Mouse (Mus musculus) adrenal gland, adult (tissue): ENCODE measurements around the gene Cd44.

Source experiments
- DNase-seq, 2 experiments: peaks; one replicate each; pipeline ENCODE4 v3.0.0; 2022 to 2023; ENCODE audit warnings: low spot score in 1 of 2; ENCODE audit not compliant: inconsistent age in 2 of 2

Cd44 gene

DNA sequence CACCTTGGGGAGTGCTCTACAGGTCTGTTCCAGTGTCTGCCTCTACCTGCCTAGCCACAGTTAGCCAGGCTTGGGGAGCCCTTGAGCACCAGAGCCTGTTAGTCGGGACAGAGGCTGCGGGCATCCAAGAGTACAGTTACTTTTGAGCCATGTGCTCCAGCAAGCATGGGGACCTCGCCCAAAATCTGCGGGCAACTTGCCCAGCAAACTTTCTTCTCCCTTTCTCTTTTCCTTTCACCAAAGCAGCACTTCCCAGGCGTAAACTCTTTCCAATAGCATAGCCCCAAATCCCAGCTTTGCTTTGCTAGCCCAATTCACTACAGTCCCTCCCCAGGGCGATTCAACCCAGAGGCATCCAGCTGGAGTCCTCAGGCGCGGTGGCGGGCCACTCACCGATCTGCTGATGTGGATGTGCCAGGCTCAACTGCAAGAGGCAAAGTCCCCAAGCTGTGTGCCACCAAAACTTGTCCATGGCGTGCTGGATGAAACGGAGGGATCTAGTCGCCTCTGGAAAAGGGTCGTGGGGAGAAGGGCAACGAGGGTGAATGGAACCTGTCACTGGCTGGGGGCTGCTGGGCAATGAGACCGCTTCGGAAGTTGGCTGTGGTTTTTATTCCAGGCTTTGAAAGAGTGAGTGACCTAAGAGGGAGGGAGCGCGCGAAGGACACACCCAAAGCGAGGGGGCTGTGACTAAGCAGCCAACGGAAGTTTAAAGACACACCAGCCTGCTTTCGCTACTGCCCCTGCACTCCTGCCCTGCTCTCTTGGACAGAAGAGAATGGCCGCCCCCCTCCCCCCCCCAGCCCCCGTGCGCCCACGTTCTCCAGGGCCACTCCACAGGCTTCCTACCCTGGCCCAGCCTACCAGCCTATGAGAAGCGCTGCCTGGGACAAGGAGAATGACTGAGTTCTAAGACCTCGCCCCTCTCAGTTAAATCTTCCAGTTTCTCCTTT lies at the start of gene Cd44:
Cd44 (minus strand) TSS at position 791 of the 953 bp plus-strand sequence.
- peak; percentile 82 to 94 for DNase-seq

DNA sequence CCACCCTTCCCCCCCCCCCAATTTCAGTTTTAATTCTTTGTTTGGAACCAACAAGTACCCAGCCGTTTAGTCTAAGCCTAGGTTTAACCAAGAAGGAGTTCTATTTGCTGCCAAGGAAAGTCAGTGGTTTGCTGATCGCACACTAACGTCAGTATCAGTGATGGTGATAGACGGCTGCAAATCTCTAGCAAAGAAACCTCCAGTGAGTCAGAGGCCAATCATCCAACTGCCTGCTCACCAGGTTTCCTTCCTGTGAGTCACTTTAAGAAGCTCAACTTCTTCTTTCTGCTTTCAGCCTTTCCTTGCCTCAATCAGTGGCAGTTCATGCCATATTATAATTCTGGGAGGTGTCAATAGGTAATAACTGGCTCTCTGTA lies 47.0 kb upstream of the Cd44 start:
- peak in 1 of 2 experiments; percentile 40 for DNase-seq

DNA sequence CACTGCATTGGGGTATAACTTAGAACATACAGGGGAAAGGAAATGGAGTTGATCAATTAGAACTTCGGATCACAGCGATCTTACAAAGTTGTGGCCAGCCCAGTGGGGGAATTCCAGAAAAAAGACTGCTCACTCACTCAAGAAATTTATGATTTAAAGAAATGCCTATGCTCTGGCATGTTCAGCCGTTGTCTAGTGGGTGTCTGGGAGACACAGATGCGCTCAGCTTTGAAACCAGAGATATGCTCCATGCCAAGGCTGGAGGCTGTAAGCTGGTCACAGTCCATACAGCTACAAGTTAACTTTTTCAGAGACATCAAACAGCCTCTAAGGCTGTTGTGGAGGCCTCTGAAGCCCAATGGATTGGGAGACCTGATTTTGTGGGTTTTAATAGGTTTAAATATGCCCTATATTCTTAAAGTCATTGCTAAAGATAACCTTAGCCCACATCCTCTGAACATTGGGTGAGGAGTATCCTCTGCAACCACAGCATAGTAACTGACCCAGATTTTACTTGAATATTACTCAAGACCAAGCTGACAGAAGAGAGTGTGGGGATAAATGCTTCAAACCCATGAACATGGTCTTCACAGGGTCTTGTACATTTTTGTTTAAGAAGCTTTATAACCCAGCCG lies 46.5 kb upstream of the Cd44 start:
- DNase-seq: no peak

DNA sequence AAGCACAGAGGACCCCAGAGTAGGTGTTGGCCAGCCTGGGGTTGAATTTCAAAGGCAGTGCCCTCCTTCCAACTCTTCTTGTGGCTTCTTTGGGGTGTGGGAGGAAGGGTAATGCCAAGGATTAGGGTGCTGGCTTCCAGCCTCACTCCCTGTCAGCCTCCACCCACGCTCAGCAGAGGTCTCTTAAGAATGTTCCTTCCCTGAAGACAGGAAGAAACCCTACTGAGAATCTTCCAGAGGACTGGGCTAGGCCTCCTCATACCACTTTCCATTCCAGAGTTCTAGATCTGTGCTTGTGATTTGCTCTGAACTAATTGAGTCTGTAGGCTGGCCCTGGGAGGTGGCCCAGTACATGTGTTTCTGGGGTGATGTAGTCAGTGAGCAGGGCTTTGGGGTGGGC lies 43.6 kb upstream of the Cd44 start:
- no peak for DNase-seq

DNA sequence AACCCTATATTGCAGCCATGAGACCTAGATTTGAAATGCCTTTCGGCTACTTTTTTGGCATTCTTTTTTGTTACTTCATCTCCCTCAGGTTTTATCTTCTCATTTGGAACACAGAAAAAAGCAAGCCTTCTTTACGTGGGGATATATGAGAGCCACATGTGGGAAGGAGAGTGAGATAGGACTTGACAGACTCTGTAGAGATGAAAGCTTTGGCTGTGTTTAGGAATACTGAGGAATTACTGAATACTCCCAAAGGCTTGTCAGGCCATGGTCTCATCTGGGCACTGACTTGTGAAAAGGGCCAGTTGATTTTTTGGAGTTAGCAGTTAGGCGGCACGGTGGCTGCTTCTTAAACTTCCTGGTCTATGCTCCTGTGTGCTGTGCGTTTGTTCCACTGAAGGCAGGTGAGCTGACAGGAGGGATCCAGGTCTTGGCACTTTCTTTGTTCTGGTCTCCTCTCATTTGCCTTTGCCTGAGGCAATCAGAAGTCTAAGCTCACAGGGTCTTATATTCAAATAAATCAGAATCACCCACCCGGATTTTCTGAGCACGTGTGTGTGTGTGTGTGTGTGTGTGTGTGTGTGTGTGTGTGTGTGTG lies 43.0 kb upstream of the Cd44 start:
- DNase-seq: no peak

DNA sequence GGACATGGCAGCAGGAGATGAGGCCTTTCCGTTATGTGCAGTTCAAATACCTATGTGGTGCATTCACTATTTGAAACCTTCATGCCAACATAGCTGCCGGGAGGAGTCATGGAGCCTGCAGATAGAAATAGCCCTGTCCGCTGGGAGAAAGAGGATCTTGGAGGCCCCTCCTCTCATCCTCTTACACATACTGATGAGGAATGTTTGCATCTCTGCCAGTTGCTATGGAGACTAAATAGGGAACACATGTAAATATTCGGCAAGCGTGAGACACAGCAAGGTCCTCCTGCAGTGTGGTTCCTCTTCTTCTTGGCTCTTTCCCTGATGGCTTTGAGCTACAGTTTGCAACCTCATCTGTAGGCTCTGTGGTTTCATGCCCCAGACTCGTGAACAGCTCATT lies 42.5 kb upstream of the Cd44 start:
- peak in 1 of 2 experiments; percentile 34 for DNase-seq

DNA sequence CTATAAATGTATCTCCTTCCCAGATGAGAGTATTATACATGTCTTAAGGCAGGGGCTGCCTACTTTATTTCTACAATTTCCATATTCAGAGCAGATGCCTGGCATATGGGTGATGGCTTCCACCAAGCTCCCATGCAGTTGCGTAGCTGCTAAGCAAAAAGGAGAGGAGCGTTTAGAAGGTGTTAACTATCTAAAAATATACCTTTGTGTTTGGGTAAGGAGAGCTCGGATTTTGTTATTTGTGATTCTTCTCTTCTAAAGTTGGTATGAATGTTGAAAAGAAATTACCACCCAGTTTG lies 41.3 kb upstream of the Cd44 start:
- no peak for DNase-seq

DNA sequence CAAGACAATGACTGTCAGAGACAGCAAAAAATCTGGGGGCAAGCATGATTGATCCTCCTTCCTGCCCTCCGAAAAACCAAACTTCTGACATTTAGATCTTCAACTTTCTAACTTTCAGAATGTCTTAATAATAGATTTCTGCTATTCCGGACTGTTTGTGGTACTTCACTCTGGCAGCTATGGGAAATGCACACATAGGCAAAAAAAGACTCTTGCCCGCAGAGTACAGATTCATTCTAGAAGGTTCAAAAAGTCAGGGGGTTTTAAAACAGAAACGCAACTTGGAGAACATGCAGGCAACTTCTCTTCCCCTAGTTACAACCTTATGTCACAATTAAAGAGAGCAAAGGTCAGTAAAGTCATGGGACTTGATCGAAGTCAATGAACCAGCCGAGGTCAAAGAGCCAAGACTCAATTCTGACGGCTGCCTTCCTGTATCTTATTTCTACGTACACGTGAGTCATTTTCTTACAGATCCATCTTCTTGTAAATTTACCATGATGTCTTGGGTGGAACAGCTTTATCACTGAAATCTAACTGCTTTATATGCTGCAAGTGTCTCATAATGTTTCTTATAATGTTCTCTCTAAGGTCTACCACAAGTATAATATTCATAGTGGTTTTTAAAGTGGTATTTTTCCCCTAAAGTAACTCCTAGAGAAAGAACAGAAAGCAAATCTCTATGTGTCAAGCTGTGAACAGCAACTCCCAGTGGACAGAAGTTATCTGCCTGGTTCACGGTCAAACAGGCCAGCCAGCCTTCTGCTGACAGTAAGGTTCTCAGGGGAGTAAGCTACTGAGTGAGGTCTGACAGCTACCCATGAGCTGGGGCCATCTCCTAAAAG lies 40.7 kb upstream of the Cd44 start:
- DNase-seq: no peak

DNA sequence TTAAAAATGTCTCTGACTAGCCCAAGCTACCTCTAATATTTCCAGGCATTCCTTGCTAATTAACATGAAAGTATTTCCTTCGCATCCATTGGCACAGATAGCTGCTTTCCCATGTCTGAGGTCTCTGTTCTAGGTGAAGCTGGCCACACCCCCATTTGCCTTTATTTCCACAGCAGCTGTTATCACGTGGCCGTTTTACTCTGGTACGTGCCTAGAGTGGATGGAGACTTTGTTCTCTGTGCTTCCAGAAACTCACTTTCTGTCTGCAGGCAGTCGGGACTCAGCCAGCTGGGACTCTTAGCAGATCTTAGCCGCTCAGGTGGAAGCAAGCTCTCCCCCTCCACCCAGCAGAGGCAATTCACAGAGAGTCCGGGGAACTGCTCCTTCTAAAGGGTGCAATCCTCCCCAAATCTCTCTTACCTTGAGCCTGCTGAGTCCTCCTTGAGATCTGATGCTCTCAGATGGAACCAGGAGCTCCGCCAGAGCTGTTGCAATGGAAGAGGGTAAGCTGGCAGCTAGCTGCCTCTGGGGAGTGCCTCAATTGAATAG lies 39.4 kb upstream of the Cd44 start:
- no peak for DNase-seq

DNA sequence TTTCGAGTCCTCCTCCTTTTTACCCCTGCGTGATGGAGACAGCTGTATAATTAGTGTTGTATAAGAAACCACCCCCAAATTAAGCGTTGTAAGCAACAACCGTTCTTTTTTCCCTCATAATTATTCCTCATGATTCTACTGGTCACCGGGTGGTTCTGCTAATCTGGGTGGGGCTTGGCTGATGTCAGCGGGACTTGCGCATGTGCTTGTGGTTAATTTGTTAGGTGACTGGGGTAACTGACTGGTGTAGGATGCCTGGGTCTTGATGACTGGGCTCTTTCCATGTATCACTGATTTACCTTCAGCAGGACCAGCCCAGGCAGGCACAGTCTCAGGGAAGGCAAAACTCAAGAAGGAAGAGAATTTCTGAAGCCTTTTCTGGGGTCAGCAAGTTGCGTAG lies 38.7 kb upstream of the Cd44 start:
- no peak for DNase-seq

DNA sequence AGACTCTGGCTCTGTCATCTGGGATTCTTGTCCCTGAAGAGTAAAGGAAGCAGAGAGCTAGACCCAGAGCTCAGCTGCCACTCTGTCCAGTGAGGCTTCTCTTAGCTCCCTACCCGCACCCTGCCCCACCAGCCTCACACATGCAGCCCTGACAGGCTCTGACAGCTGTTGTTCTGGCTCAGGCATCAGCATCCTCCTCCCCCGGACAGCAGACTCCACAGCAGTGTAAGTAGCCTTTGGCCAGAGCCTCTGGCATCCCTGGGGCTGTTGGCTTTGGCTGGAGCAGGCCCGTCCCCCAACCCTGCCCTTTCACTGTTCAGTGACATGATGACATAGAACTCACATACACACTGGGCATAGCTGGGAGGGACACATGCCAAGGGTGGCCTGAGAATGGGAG lies 35.4 kb upstream of the Cd44 start:
- DNase-seq: no peak

DNA sequence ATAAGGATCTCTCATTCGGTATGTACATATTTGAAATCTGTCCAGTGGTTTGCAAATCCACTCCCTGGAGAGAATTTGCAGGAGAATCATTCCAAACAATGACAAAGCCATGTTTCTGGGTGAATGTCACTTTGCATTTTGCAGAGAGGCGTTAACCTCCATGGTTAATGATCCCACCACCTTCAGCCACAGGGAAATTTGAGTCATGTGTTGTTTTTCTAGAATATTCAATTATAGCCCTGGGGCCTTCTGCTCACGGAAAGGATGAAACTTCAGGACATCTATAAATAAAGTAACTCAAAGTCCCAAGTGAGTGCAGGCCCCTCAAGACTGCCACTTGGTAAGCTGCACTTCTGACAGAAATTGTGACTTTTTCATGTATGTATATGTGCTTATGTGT lies 33.4 kb upstream of the Cd44 start:
- no peak for DNase-seq

DNA sequence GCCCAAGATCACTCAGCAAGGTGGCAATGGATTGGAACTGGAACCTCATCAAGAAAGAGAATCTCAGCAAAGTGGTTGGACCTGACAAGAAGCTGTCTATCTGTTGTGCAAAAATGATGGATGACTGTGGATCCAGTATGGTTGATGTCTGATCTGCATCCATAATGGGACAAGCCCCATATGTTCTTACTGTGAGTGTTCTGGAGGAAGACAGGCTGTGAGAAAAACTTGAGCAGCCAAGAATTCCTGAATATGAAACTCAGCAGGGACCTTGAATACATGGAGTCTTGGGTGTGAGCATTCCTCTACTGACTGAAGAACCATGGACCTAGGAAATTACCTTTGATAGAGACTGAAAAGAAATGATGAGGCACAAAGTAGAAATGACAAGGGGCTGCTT lies 32.3 kb upstream of the Cd44 start:
- no peak for DNase-seq

DNA sequence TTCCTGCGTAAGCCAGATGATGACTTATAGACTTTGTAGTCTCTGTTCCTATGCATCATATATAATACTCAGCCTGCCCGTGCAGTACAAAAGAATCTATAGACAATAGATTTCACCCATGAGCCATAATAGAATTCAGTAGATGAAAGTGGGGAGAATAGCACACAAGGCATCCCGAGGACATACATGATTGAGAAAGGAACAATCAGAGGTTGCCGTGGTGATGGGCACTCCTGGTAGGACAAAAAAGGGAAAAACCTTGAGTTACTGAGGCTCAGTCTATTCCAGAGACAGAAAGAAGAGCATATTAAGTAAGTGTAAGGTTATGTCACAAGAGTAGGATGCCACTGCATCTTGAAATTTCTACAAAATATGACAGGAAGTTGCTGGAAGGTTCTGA lies 31.7 kb upstream of the Cd44 start:
- DNase-seq: no peak

DNA sequence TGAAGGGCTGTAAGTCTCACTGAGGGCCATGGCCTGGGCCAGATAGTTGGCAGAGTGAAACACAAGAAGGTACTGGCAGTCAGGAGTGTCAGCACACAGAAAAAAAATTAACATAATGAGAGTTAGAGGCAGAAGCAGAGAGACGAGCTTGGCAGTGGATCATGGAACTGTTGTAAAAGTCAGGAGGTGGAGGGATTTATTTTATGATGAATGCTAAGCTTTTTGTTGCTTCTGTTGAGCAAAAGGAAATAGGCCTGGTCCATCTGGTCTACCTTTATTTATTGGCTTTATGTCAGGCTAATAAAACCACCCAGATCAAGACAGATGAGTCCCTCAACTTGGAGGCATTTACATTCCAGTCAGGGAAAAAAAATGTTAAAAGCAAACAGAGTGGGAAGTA lies 31.2 kb upstream of the Cd44 start:
- DNase-seq: no peak

DNA sequence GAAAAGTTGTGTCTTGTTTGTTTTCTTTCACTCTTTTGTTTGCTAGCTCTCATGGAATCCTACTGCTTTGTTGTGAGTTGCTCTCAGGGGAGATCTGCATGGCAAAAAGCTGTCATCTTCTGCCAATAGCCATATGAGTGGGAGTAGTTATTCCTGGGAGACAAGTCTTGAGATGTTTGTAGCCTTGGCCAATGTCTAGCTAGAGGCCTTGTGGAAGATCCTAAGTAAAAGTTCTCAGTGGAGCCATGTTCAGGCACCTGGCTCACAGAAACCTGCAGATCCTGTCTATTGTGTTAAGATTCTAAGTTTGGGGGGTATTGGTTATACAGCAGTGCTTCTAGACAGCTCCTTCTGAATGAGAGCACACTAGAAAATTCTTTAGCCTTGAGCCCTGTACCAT lies 26.7 kb upstream of the Cd44 start:
- DNase-seq: no peak

DNA sequence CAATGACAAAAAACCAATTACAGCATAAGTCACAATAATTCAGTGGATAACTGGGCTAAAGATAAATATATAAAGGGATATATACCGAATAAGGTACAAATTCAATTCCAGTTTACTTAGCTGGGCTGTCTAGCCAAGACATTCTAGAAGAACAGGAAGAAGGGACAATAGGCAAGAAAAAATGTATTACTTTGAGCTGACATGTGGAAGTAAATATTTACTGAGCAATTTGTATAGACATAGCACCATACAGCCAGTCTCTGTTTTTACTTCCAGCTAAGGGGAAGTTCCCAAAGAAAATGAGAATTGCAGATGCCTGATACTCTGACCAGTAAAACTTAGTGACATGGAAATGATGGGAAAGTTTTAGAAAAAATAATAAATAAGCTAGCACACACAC lies 23.0 kb upstream of the Cd44 start:
- no peak for DNase-seq

DNA sequence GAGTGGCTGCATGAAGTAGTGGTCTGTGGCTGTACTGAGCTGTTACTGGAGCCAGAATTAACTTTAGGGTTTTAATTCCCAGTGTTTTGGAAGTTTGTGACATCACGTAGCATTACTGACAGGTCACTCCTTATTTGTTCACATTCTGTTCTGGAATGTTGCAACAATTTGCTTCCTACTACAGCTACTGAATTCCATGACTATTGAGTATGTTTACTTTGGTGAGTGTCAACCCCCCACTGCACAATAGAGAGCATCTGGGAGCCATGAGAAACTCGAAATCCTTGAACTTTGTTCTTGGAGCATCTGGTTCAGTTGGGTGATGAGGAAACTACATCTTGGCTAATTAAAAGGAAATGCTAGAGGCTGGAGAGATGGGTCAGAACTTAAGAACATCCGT lies 22.2 kb upstream of the Cd44 start:
- no peak for DNase-seq

DNA sequence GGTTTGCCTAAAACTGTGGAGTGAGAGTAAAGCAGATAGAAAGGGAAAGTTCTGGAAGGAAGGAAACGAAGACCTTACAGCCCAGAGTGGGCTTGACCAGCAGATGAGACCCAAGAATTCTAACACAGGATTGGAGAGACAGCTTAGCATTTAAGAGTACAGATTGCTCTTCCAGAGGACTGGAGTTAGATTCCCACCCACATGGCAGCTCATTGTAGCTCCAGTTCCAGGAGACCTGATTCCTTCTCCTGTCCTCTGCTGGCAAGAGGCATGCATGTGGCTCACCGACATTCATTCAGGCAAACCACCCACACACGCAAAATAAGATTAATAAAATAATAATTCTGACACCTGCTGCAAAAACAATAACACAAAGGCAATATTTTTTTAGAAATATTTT lies 20.6 kb upstream of the Cd44 start:
- DNase-seq: no peak

DNA sequence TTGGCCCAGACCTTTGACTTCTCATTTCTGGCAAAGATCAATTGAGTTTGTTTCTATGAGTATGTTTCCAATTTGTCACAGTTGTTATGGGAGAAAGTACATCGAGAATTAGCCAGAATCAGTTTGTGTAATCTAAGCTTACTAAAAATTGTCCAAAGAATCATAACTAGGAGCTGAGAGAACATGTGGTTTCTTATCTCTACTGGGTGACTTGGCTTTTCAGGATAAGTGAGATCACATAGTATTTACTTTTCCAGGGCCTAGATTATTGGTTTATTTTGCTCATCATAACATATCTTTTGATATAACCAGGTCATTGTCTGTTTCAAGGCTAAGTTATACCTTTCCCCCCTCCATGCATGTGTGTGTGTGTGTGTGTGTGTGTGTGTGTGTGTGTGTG lies 16.8 kb upstream of the Cd44 start:
- no peak for DNase-seq

DNA sequence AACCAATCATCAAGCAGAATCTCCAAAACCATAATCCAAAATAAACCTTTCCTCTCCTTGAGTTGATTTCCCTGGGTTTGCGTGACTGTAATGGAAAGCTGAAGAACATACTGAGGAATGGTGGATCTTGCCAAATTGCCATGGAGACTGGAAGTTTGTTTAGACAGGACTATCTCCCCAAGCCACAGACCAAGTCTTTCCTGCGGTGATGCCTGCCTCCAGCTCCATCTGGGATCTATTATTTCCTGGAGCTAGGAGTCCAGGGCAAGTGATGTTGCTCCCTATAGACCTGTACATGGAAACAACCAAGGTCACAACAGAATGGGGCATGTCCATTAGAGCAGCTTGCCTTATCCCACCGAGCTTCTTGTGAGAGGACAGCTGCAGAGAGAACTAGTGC lies 15.1 kb upstream of the Cd44 start:
- DNase-seq: no peak
